Mouse (Mus musculus) cortical plate, adult 2 months (tissue): ENCODE measurements around the gene Socs4.
"Not testable (repeated sequence)": the region's sequence is repeated elsewhere in the genome, so short reads cannot be mapped to it uniquely, and the experiment has no call there.

Experiments used
- CTCF ChIP-seq: fragments of 200-500 bp; IDR thresholded peaks from 2 replicates; pipeline ENCODE4 v1.5.1; 2011; ENCODE audit warnings: mild to moderate bottlenecking, control low read depth, low read length; ENCODE audit not compliant: insufficient read depth; ENCODE audit errors: extremely low read depth
- POLR2A ChIP-seq: fragments of 200-500 bp; IDR thresholded peaks from 2 replicates; pipeline ENCODE4 v1.6.1; 2011; ENCODE audit warnings: mild to moderate bottlenecking, low read length, control low read depth; ENCODE audit not compliant: insufficient read depth; ENCODE audit errors: extremely low read depth

DNA sequence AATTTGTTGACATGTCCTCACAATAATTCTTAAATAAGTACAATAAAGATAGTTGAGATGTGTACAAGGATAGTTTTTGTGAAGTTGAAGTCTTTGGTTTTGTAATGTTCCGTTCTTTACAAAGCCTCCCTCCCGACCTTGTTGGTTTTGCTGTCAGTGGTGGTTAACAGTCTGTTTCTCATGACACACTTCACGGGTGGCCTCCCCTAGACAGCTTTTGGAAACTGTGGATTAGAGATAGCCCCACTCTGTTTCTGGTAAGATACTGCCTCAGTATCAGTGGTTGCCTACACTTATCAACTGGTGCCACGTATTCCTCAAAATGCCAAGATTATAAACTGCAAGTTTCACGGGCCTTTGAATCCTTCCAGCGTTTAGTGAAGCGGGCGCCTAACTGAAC is 44.9 kb downstream of the Socs4 start:
- TF ChIP-seq POLR2A, CTCF: not testable (repeated sequence)
